Mouse (Mus musculus): Measurements from ENCODE around the gene Fam129c. TPM values are rescaled to one million over a fixed set of nuclear protein-coding genes. Genes with fewer than 3 reads are reported as not detected.

Gene Fam129c
- total RNA-seq, 2 experiments from 2014 or later = 0.81 to 1.3 TPM

DNA sequence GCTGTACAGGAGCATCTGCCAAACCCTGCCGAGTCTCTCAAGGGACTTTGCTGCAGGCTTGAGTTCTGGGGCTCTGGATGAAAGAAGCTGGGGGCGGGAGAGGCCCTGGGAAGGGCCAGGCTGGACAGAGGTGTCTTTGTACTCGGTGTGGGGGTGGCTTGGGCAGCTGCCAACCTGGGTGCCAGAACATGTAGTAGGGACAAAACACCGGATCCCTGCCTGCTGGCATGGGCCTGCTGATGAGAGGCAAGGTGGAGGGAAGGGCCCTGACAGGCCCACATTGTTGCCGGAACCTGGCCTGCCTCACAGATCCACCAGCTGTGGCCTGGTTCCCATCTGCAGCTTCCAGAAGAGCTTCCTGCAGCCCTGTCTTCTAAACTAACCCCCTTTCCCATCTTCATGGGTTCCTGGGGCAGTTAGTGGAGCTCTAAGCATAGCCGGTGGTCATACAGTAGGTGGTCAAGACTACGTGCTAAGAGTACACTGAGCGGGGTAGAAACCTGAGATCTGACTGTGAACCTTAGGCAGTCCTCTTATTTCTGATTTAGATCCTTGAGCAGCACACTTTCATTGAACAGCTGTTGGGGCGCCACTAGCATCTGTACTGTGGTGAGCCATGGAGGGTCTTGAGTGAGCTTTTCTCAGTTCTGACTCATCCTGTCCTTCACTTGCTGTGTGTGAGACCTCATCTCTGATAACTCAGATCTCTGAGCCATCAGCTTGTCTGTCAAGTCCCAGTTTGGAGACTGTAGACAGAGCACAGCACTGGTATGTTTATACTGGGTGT lies 24.4 kb upstream of the Fam129c start:
- DNase-seq = peak; percentile 83 to 85
- intact Hi-C loops (cut with DNase I) = no loop called here

DNA sequence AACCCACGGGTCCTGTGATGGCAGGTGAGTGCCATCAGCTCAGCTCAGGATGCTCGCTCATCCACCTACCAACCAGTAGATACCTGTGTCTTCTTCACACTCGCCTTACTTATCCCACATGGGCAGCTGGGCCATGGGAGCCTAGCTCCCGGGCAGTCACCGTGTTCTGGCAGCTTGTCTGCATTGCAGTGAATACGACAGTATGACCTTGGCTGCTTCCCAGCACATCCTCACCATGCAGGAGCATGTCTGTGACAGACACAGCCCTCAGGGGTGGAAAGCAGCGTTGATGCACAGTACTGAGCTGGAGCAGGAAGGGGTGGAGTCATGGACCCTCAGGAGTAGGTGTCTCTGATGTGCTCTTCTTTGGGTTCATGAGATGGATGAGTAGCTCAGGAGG lies 23.0 kb upstream of the Fam129c start:
- intact Hi-C loops (cut with DNase I) = no loop called here
- peak in 1 of 2 experiments; percentile 49 for DNase-seq

DNA sequence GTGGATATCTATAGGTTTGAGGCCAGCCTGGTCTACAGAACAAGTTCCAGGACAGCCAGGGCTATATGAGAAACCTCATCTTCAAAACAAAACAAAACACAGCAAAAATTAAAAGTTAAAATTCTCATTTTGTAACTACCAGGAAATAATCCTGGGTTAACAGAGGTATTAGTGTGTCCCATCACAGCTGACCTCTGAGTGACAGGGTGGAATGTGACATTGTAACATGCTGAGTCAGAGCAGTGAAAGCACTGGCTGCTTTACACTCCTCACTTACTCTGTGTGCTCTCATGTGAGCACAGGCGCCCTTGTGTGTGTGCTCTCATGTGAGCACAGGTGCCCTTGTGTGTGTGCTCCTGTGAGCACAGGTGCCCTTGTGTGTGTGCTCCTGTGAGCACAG lies 22.4 kb upstream of the Fam129c start:
- intact Hi-C loops (cut with DNase I) = no loop called here
- DNase-seq = no peak

DNA sequence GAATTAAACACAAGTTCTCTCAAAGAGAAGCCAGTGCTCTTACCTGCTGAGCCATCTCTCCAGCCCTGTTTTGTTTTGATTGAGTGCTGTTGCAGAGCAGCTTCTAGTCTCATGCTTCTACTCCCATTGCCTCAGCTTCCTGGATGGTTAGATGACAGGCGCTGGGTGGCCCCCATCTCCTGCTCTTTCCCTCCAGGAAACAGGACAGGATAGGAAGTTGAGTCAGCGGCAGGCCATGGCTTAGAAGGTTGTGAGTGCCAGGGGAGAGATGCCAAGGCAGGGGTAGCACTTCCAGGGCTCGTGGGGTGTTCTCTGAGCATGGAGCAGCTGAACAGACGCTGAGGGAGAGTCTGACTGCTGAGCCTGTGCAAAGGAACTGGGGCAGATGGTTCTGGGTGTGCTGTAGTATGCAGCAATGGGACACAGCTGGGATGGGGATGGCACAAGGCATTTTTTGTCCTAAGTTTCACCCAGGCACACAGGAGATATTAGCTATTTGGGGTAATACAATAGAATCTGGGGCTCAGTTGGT lies 19.5 kb upstream of the Fam129c start:
- no peak for DNase-seq

DNA sequence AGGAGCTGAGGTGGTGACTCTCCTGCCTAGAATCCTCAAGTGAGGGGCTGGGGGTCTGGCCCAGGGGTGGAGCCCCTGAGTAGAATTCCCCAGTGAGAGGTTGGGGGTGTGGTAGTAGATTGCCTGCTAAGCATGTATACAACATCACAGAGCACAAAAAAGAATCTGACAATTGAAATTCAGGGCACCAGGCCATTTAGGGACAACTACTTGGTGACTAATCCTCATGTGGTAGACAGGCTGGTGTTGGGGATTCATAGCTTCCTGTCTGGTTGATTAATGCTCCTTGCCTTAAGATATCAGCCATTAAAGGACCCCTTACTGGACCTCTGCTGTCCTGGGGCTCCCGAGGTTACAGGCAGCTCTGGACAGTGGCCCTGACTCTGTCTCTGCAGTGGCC lies 18.4 kb upstream of the Fam129c start:
- DNase-seq = no peak
- intact Hi-C loops (cut with DNase I) = no loop called here

More for the DNA sequence above, 19.5 kb upstream of the Fam129c start:
- intact Hi-C loops (cut with DNase I) = no loop called here

DNA sequence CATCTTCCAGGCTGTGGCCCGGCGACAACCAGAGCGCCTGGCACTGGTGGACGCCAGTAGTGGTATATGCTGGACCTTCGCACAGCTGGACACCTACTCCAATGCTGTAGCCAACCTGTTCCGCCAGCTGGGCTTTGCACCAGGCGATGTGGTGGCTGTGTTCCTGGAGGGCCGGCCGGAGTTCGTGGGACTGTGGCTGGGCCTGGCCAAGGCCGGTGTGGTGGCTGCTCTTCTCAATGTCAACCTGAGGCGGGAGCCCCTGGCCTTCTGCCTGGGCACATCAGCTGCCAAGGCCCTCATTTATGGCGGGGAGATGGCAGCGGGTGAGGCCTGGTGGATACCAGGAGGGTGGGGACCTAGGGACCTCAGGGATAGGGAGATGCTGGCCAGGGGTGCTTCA lies 18.0 kb upstream of the Fam129c start:
- intact Hi-C loops (cut with DNase I) = no loop called here
- DNase-seq = peak; percentile 80

DNA sequence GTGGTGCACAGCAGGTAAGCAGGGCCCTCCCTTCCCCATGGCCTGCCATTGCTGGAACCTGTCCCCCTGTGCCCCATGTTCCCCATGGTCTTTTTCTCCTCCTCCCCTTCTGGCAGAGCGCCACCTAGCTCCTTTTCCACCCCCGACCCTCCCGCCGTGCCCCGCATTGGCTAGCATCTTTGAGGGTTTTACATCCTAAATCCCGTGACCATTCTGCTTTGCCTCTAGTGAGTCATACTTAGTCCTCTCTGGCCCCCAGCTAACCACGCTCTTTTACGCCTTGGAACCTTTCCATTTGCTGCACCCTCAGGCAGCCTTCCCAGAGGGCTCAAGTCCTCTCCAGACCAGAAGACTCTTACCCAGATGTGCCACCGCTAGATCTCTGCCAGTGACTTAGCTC lies 17.2 kb upstream of the Fam129c start:
- intact Hi-C loops (cut with DNase I) = no loop called here
- no peak for DNase-seq

DNA sequence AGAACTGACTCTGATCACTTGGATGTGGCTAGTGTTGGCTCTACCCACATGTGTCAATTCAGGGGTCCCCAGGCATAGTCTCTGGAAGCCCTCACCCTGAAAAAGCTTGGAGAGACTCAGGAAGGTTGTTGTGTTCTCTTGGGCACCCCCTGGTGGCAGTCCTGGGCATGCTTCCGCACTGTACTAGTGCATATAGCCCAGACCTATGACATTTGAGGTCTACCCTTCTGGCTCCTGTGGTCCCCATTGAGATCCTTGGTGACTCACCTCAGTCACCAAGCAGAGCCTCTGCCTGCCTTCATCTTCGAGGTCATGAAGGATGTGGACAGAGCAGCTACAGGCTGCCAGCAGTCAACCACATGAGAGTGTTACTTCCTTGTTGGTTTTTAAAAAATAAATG lies 10.6 kb upstream of the Fam129c start:
- DNase-seq = peak in 1 of 2 experiments; percentile 73
- intact Hi-C loops (cut with DNase I) = no loop called here

DNA sequence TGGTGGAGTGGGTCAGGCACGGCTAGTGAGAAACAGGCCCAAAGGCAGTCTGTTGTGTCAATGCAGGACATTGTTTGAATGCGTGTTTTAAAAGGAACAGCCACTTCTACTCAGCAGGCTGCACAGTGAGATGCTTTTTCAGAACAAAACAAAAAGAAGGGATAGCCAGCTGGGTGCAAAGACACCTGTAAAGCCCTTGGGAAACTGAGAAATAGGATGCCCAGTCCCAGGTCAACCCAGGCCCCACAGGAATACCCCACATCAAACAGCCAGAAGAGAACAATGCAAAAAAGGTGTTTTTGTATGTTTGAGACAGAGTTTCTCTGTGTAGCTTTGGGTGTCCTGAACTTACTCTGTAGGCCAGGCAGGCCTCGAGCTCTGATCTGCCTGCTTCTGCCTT lies 8.7 kb upstream of the Fam129c start:
- intact Hi-C loops (cut with DNase I) = no loop called here
- no peak for DNase-seq

DNA sequence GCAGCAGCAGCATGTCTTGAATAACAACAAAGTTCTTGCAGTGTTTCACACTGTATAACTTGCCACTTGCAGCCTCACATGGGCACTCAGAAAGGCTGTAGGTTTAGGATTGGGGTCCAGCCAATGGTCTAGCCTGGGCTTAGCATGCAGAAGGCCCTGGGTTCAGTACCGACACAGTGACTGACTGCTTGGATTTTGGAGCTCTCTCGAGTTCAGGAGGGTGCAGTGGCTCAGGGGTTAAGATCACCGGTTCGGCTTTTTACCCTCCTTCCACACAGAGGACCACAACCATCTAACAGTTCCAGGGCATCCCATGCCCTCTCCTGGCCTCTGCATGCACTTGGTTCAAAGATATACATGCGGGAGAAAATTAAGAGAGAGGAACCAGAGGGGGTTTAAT lies 6.4 kb upstream of the Fam129c start:
- peak in 1 of 2 experiments; percentile 18 for DNase-seq
- intact Hi-C loops (cut with DNase I) = no loop called here

DNA sequence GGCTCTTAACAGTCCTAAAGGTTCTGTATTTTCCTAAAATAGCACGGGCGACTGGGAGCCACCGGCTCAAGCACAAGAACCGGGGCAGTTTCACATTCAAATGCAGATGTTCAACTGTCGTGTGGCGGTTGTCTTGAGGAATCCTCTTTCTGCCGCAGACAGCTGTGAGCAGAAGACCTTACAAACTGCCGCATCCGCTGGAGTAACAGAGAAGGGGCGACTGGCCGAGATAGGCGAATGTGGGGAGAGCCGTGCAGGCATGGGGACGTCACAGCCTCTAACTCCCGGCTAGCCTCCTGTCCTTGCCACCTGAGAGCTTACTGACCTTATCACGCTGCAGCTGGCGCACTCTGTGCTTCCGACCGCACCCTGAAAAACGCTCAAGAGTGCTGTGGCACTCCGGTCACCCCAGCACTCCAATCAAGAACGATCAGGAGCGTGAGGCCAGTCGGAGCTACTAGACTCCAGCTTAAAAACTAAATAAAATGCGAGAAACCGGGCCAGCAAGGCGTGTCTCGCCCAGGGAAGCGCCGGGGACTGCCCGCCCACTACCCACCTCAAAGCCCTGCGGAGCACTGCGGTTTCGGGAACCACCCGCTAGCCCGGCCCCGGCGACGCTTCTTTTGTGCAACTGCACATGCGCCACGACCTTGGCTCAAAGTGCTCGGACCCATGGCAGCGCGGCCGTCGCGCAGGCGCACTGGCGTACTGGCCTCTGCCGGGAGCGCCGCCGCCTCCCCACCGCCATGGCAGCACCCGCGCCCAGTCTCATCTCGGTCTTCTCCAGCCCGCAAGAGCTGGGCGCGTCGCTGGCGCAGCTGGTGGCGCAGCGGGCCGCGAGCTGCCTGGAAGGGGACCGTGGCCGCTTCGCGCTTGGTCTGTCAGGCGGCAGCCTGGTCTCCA lies 5.7 kb upstream of the Fam129c start, which contains the start of gene Pgls:
TSS of gene Pgls (plus strand) at position 706 of the 903 bp plus-strand sequence.
- intact Hi-C loops (cut with DNase I) = no loop called here
- DNase-seq = peak; percentile 96 to 97

DNA sequence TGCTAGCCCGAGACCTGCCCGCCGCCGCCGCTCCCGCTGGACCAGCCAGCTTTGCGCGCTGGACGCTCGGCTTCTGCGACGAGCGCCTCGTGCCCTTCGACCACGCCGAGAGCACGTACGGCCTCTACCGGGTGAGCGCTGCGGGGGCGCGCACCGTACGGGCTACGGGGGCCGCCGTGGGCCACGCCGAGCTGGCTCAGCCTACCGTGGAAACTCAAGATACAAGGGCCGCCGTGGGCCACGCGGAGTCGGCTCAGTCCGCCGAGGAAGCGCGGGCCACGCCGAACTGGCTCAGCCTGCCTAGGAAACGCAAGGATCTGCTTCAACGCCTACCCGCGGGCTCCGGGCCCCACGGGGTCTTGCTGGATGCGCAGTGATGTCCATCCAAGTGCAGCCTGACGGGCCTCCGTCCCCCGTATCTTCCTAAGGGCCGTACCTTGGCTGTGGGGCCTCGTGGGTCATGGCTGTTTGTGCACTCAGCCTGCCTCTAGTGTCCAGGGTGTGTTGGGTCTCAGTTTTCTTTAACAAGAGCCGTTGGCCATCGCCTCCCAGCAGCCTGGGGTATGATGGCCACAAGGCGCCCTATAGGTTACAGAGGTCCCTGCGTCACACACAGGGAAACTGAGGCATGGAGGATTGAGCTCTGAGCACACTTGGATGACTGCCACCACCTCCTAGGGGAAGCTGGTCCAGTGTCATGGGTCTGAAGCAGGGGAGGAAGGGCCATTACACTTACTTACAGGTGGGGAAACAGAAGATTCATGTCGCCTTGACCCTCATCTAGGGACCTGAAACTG lies 4.9 kb upstream of the Fam129c start:
- peak in 1 of 2 experiments; percentile 85 for DNase-seq
- intact Hi-C loops (cut with DNase I) = no loop called here

DNA sequence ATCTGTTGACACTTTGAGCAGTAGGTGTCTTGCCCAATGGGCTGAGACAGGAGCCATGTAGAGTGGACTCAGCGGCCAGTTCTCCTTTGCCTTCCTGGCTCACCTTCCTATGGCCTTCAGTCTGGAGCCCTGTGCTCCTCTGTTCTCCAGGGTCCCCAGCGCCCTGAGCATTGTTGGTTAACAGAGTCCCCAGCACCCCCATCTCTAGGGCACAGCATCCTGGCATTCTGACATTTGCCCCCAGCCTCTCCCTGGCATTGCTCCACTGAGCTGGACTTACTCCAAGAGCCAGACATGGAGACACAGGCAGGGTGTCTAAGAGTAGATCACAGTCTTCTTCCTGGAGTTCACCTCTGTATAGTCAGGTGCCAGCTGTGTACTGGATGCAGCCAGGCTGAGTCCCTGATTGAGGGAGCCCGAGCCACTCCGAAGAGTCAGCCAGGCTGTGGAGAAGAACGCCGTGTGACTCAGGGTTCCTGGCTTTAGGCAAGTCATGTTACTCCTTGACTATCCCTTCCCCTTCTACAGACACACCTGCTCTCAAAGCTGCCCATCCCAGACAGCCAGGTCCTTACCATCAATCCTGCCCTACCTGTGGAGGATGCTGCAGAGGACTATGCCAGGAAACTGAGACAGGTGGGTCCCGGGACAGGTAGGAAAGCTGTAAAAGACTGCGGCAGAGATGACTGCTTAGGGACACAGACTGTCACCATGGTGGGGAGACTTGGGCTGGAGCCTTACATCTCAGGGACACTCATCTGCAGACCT lies 3.7 kb upstream of the Fam129c start:
- intact Hi-C loops (cut with DNase I) = no loop called here
- no peak for DNase-seq

DNA sequence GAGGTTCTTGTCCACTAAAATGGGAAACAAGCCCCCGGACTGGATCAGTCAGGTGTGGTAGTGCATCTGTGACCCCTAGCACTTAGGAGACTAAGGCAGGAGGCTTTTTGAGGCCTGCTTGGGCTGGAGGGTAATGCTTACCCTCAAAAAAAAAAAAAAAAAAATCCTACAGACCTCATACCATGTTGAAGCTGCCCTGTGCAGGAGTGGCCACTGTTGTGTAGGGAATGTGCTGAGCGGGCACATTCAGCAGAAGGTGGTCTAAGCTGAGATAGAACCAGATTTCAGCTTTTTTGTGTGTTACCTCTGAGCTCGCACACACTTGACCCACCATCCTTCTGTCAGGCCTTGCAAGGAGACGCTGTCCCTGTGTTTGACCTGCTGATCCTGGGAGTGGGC lies 3.1 kb upstream of the Fam129c start:
- no peak for DNase-seq
- intact Hi-C loops (cut with DNase I) = no loop called here

DNA sequence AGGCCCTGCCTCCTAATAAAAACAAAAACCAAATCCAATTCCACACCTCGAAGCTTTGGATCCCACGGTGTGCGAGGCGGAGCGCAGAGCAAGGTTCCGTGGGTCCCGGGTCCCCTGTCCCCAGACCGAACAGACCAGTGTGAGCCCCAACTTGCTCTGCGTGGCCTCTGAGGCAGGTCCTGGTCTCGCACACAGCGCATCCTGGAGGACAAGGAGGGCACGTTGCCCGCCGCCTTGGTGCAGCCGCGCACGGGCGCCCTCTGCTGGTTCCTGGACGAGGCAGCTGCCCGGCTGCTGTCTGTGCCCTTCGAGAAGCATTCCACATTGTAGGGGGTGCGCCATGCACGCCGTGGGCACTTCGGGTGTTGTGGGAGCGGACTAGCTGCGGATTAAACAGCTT lies 1.6 kb upstream of the Fam129c start:
- intact Hi-C loops (cut with DNase I) = loop anchor here (1.0 to 2.0 kb wide), 3 partner anchors 35 to 155 kb away; no protein-coding TSS in a partner anchor
- peak; percentile 90 to 94 for DNase-seq

DNA sequence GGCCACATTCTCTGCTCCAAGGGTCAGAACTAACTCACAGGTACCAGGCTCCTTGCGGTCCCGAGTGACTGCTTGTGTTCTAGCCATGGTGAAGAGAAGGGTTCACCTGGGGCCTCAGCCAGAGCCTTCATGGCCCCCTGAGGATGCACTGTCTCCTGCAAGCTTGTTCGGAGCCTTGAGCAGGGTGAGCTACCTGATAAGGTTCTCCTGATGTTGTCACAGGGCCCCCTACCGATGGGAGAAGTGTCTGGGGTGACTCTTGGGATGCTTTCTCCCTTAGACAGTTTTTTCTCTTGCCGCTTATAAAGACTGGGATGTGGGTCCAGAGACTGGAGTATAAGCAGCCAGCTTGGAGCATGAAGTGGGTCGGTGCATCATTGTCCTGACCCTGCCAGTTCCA lies 1.1 kb upstream of the Fam129c start:
- DNase-seq = no peak
- intact Hi-C loops (cut with DNase I) = loop anchor here (1.0 to 2.0 kb wide), 3 partner anchors 35 to 156 kb away; no protein-coding TSS in a partner anchor

DNA sequence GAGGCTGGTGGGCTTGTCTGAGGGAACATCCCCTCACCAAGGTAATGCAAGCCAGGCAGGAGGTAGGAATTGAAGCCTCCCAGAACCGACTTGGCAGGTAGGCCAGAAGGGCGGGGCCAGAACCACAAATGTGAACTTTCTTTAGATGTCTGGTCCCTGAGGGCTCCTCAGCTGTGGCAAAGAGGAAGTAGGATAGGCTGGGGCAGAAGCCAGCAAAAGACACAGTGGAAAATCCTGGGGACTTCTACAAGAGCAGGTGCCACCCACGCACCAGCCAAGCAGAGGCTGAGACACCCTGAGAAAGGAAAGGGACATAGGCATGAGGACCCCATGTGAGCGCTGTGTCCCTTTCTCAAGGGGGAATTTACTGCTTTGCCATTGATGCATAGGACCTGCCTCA lies 650 bp upstream of the Fam129c start:
- no peak for DNase-seq
- intact Hi-C loops (cut with DNase I) = loop anchor here (1.0 to 2.0 kb wide), 3 partner anchors 35 to 156 kb away; no protein-coding TSS in a partner anchor

DNA sequence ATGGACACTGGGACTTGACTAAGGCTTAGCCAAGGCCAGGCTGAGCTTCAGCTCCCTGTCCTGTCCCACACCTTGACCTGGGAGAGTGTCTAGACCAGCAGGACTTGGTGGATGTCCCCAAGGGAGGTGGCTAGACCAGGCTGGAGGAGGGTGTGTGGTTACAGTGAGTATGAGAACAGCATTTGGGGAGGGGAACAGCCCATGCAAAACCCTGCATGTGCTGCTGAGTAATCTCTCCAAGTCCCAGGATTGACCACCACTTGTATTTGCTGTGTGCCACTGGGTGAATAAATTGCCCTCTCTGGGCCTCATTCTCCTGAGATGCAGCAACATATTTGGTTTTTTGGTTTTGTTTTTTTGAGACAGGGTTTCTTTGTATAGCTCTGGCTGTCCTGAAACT lies 927 bp downstream of the Fam129c start:
- DNase-seq = no peak
- intact Hi-C loops (cut with DNase I) = no loop called here

DNA sequence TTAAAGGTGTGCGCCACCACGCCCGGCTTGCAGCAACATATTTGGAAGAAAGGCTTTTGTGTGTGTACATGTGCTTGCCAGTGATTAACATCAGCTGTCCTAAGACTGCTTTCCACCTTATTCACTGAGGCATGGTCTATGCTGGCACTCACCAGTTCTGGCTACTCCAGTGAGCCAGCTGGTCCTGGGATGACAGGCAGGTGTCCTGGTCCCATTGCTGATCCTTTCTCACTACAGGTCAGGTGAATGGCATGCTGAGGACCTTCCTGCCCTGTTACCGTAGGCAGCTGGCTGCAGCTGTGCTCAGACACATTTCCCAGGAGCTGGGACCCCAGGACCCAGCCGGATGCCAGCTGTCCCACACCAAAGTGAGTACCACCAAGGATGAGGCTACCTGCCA lies 1.4 kb downstream of the Fam129c start:
- intact Hi-C loops (cut with DNase I) = no loop called here

More for the DNA sequence above, 1.4 kb downstream of the Fam129c start:
- no peak for DNase-seq

Data from heart, postnatal 10 days (tissue).